Mouse (Mus musculus): ENCODE results near the gene Tmem150c.

DNA sequence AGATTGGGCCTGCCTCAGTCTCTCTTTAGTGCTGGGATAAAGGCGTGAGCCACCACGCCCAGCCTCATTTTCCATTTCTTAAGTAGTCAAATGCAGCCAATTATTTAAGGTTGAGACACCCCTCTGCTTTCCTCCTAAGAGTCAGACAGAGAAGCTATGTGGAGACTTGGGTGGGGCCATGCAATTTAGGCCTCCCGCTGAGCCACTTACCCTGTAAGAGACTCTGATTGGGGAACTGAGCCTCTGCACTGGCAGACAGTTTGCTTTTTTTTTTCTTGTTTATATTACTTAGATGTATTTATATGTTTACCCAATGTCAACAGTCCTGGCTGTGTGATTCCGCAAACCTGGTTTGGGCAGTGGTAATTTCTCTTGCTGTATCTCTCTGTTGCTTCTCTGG lies 115.6 kb downstream of the Tmem150c start:
- TF ChIP-seq CTCF (IDR thresholded peaks at IDR 0.05; ENCODE audit: low read depth, low read length), result no peak
- no peak for TF ChIP-seq POLR2AphosphoS5 (IDR thresholded peaks at IDR 0.05; ENCODE audit: insufficient replicate concordance, low read depth, low read length)

All from G1E (cell line).